Mouse (Mus musculus) activated CD4-positive, CD25-positive, alpha-beta regulatory T cell, adult 4 months (primary cell): ENCODE measurements at regions not wholly inside any gene's neighbourhood (a gene's known extent, or its start where the extent isn't known, plus 50 kb on each side); places are given as distances from the start of the nearest gene placed in this dataset.

Experiments used
- ATAC-seq: one replicate; pipeline ENCODE4 v1.8.0; 2017

DNA sequence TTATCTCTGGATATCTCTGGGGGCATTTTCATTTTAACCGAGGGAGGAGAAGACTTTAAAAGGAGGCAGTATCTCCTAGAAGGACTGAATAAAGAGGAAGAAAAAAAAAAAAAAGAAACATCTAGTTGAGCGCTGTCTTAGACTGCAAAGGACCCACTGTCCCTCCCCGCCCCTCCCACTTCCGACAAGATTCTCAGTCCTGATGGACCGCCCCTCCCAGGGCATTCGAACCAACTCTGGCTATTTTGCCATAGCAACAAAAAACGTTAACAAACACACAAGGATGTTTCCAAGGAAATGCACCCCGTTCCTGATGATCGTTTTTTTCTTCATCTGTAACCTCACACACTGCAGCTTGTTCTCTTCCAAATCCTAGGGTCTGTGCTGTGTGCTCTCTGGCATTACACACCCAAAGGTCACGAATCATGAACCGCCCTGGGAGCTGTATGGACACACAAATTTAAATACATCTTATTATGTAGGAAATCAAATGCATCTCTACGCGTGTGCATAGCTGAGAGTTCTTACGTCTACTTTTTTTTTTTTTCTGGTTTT is 75.8 kb downstream of the Rnd3 start:
- no peak for ATAC-seq

DNA sequence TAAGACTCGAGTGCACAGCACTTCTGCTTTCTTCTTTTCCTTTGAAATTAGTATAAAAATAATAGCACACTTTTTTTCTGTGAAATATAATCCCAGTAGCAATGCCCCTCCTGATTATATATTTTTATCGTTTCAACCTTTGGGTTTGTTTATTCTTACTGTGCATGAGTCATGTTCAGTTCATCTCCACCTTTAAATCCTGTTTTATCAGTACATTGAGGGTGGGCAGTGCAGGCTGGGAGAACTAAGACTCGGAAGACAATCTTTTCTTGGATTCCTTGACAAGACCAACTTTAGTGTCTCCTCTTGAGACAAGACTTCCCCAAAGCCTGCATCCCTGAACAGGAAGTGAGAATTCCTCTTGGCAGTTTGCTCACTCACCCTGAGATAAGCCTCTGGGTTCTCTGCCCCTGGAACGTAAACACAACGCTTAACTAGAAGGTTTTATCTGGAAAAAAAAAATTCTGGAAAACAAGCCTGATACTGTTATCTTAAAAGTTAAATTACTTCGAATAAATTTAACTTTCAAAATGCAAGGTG is 76.5 kb downstream of the Rnd3 start:
- no peak for ATAC-seq

DNA sequence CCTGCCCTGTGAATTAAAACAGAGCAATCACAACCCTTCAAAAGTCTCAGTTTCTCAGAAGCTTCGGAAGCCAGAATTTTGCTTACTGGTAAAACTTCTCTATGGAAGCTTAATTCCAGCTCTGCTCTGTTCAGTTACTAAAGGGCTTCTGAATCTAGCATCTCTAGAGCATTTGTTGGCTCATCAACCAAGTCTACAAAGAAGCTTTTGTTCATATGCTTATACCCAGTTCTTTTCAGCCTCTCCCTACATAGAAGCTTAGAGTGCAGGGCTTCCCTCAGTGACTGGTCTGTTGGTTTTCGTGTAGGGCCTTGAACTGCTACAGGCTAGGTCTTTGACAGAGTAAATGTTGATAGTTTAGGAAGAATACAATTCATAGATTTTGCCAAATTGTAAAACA is 78.0 kb downstream of the Rnd3 start:
- ATAC-seq: no peak

DNA sequence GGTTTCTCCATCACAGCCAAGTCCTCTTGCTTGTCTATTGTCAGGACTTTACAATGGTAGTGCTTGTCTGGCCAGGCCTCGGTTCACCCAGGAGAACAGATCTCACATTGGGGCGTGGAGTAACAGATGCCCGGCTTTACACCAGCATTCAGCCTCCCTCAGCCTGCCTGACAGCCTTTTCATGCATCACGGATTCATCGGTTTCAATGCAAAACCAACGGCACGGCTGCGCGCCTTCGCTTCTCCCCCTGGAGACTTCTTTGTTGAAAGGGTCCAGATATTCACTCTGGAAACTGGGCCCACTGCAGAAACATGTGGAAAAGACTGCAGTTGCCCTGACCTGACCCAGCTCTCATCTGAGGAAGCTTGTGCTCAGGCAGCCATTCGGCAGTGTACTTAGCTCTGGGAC is 82.5 kb downstream of the Rnd3 start:
- ATAC-seq: no peak

DNA sequence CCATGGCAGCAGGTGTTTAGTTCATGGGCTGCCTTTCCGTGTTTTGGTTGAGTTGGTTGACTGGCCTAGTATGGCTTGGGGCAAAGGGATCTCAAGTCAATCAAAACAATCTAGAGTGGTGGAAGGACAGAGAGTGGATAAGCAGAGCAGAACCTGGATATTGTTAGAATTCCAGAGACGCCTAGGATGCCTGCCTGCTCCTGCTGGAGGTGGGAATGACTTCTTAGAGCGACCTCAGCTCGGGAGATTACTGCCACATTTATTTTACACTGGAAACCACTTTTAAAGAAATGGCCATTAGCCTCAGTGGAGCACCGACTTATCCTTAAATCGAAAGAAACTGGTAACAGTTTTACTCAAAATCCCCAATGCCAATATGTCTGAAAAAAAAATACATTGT is 83.1 kb downstream of the Rnd3 start:
- ATAC-seq: no peak

DNA sequence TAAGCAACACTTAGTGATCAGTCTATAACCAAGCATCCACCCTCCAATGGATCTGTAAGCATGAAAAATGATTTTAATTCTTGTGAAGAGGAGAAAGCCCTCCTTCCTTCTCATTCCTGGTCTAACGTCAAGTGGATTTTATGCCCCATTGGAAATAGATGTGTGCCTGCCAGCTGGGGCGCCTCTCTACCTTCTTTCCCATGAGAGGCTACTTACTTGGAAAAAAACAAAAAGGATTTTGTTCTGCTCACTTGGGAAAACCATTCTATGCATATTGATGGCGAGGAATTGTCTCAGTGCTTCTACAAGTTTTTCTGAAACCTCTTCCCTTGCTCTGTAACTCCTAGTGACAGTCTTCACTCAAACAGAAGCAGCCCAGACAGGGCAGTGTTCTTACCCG is 84.1 kb downstream of the Rnd3 start:
- no peak for ATAC-seq

DNA sequence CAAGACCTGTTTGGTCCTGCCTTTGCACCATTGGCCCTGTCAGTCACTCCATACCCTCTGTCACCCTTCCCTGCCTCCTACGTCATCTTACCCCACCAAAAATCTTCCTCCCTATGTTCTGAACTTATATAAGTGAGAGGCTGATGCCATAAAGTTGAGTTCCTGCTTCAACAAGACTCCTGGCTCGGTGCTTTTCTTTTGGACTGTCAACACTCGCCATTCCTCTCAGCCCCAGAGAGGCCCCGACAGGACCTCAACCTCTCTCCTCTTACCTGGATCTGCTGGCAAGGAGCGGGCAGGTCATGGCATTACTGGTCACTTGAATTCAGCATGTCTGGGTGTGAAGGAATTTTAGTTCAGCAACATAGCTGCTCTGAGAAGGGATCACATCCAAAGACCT is 86.9 kb downstream of the Rnd3 start:
- no peak for ATAC-seq

DNA sequence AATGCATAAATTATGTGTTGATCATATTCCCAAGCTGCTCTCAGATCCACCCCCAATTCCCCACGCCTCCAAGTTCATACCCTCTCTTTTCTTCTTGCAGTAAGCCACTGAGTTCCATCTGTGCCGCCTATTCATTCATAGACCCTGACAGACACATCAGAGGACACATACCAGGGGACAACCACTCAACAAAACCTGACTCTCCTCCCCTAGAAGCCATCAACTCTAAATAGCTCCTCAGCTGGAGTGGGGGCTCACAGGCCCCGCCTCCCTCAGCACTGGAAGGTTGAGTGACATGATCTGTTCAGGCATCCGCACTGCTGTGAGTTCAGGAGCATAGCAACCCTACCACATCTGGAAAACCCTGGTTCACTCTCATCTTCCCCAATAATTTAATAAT is 90.8 kb downstream of the Rnd3 start:
- ATAC-seq: no peak

DNA sequence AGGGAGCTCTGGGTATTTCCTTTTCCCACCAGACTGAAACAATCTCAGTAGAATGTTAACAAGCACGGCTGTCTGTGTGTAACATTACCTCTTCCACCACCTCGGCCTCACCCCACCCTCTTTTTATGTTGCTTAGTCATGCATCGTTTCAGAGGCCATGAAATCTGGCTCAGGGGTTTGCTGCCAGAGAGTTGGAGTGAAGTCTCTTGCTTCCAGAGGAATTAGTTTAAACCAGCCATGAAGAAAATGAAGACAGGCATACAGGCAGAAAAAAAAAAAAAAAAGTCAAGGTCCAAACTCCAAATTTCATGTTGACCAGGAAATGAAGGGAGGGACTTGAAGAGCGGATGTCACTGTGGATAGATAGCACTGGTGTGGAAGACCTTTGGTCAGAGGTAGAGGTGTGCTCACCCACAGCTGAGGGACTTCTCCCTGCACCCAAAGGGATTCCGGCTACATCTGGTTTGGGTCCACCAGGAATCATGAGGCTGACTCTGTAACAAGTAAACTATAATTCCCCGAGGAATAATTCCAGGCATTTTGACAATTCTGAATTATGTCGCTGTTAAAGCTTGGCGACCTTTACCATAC is 92.7 kb downstream of the Rnd3 start:
- ATAC-seq: no peak

DNA sequence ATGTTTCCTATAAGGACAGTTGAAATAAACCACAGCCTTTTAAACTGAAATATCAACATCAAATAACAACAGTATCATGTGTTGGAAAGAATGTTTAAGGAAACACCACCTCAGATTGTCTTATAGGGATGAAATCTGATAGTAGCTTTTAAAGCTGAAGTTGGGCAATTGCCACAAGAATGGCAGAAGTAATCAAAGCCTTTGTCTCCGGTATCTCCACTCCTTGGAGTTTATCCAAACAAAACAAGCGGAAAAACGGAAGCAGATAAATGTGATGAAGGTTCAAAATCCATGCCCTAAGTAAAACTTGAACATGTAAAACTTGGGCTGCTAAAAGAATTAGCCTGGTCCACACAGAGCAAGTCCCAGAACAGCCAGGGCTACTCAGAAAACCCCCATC is 93.6 kb downstream of the Rnd3 start:
- ATAC-seq: no peak

DNA sequence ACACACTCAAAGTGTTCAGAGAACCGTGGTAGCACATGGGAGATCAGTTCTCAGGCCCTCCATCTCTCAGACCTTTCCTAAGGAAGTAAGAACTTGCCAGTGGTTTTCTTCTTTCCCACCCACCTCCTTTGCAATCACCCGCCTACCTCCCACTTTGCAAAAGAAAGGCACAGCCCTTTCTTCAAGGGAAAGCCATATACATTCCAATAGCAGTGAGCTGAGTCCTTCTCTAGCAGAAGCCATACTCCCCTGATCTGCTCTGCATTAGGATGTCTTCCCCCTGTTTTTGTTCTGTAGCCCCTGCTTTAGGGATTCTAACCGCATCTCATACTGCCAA is 99.1 kb downstream of the Rnd3 start:
- no peak for ATAC-seq

DNA sequence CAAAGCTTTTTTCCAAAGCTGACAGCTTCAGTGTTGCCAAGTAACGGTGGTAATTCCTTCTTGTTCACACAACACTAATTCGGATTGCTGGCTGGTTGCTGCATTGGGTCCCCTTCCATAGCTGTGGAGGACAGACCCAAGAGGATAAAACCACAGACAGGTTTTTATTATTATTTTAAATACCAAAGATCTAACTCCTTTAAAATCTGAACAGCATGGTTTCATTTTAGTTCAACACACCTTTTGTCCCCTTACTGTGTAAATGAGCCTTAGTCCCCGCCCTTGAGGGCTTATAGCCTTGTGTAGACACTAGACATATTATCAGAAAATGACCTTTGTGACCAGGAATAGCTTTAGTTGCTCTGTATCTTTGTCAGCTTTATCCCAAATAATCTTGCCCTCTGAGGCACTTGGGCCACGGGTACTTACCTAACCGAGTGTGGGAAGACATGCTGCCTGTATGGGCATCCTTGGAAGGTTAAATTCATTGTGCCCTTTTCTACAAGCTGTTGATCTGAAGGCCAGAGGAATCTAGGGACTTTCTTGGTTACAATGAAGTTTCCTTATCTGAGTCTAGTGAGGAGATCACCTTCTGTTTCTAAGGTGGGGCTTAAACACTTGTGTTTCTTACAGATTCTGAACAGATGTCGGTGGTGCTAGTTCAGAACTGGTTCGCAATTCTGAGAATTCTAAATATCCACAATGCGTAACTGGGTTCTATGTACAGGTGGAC is 99.6 kb downstream of the Rnd3 start:
- no peak for ATAC-seq

DNA sequence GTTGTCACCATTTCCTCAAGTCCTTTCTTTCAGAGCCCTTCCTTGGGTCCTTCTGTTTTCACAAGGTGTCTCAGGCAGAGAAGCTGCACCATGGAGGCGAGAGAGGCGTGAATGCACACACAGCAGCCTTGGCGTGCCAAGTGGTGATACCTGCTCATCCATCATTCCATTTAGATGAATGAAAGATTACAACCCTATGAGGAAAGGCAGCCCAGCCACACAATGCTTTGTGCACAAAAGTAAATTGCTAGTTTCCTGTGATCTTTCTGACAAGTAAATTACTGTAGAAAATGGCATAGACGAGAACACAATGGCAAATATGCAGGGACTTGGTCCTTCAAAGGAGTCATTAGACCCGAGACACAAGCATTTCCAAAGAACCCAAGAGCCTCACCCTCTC is 101.4 kb downstream of the Rnd3 start:
- no peak for ATAC-seq

DNA sequence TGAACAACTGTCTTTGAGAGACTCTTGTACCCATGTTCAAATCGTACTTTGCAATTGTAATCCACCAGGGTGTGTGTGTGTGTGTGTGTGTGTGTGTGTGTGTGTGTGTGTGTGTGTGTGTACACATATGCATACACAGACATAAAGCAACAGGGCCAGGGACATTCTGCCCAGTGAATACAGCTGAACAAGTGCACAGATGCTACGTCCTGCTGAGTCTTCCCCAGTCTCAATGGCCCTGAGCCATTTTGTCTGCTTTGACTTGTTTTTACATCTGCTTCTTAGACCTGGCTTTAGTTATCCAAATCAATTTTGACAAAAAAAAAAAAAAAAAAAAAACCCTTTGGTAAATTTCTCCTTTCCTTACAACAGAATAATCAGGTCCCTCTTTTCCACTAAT is 103.3 kb downstream of the Rnd3 start:
- ATAC-seq: no peak

DNA sequence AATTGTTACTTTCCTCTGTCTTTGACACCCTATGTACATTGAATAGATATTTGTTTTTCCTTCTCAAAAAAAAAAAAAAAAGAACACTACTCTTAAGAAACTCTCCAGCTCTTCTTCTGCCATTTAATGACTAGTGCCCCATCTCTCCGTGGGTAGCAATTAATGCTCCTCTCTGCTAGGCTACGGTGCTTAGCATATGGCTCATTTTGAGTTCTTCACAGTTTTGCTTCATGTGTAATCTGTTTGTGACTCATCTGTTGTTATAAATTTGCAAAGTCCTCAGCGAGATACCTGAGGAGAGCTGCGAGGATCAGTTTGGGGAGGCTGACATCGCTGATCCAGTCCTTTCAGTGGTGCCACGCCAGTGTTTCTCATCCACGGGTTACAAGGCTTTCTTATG is 107.8 kb downstream of the Rnd3 start:
- ATAC-seq: no peak

DNA sequence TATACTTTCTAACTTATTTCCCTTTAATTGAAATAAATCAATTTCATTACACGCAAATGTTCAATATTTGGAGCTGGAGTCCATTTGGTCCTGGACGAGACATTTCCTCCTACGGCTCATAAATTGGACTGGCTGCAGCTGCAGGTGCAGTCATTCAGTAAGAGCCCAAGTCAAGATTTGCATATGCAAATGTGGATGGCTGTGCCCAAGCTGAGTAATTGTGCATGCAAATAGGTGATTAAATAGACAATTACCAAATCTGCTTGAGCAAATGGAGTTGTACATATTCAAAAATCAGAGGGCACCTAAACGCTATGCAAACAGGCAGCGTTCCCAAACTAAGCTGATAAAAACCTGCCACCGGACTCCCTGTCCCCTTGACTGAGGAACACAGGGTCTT is 110.2 kb downstream of the Rnd3 start:
- ATAC-seq: no peak

DNA sequence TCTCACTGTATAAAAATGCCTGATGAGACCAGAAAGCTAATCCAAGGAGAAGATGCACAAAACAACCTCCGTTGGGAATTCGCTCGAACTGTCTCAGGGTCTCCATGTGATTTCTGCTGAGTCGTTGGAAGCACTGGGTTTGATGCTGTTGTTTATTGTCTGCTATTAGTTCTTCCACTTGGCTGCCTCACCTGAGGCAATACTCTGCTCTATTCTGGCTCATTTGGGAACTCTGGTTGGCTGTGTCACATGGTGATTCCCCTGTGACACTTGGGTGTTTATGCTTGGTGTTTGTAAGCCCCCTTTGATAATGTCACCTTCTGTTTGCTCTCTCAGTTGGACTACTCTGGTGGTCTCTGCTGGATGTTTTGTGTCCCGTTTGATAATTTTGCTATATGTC is 111.9 kb downstream of the Rnd3 start:
- no peak for ATAC-seq

DNA sequence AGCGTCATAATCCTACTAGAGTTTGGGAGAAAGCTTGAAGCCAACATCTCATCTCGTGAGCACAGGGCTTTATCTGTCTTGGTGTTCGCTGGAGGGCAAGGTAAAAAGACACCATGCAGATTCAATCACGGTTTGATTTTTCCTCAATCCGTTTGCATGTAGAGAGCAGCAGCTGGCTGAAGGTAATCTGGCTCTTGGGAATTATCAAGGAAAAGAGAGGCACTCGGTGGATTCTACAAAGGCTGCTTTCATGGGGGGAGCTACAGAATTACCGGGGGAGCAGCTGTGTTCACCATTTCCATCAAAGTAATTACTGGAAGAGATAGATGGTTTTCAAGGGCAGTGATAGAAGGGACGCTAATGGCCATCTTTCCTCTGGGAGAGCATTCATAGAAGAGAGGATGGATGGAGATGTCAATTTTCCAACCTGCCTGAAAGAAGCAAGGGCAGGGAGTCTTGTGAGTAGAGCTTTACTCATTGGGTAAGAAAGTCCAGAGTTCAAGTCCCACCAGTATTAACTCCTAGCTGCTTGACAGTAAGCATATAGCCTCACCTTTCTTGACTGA is 112.6 kb downstream of the Rnd3 start:
- ATAC-seq: no peak

DNA sequence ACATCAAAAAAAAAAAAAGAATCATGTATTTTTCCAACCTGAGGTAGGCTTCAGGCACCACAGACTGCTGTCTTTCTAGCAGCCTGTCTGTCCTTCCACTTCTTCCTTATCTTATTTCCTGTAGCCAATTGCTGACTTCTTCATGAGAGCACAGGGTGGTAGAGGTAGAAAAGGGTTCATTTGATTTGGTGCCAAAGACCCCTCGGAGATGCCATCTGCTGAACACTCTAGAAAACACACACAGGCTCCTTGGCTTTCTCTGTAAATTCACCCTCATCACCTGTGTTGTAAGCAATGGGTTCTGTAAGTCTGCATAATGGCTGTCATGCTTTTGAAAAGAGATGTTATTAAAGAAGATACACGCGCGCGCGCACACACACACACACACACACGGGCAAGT is 115.0 kb downstream of the Rnd3 start:
- no peak for ATAC-seq

DNA sequence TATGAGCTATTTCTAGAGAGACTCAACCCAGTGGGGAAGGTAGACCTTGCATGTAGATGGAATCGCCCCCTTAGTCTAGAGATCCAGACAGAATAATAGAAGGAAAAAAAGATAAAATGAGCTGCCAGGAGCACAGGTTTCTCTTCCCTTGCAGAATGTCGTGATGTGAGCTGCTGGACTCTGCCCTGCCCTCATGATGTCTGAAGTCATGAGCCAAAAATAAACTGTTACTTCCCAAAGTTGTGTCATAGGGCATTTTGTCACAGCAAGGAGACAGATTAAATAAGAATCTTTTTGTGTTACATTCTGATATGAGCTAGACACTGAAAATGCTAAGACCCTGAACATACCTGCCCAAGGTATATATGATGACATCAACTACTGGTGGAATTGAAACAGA is 126.4 kb downstream of the Rnd3 start:
- ATAC-seq: no peak

DNA sequence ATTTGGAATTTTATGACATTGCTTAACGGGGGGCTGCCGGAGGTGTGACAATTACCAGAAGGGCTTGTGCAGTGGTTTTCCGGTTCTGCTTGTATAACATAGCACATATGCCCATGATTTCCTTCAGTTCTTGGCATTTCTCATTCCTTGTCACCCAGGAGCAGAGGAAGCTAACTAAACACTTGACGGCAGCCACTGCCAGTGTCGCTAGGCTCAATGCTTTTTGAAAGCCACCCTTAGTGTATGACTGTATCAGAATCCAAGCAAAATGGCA is 132.8 kb downstream of the Rnd3 start:
- no peak for ATAC-seq

DNA sequence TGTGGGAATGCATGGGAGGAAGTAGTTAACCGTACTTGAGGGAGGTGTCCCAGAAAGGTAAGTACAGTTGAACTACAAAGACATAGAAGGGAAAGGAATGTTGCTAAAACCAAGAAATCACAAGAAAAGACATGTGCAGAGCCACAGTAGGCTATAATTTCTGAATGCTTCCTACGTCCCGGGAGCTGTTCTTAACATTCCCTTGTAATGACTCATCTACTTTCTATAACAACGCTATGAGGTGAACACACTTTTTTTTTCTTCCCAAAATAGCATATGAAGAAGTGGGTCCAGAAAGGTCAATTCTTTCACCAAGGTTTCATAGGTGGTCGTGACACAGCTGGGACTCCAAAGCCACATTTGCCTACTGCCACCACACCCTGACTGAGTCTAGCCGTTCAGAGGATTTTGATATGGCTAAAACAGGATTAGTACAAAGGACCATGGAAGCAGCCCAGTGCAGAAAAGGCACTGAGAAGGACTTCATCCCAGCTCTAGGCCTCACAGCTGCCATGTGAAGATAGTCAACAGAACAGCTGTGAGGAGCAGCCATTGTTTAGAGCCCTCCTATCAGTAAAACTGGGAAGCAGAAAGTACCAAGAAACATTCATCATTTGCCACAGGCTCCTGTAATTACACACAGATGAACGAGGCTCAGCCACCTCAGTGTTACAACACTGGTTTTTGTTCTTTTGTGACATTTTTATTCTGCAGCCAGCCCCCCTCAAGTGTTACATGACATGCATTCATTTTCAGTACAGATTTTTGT is 133.4 kb downstream of the Rnd3 start:
- no peak for ATAC-seq

DNA sequence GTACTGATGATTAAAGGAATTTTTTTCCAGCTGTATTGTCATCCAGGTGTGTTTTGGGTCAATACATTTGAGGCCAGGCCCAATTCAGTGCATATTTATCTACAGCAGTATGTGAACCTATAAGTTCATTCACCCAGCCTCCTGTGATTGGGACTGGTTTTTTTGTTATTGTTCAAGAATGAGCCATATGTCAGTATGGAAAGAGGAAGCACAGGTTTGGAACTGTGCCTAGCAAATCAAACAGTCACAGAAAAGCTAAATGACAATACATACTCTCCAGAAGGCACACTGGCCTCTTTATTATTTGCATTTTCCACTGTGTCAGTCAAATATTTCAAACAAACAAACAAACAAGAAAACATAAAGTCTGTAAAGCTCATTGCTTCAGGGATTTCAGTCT is 134.7 kb downstream of the Rnd3 start:
- ATAC-seq: no peak

DNA sequence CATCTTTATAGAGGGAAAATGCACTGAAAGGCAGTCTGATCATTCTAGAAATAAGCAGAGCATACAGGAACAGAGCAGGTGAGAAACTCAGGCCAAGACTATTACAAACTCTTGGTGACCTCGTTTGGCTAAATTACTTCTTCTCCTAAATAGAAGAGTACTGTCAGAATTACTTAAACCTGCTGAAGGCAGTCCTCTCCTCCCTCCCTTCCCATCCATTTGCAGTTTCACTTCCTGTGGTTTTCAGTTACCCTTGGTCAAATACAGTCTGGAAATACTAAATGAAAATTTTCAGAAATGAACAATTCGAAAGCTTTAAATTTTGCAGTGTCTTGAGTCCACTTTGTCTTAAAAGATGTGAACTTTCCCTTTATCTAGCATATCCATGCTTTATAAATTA is 135.8 kb downstream of the Rnd3 start:
- no peak for ATAC-seq
